Mouse (Mus musculus) lung, postnatal 0 days (tissue): Measurements from ENCODE around the gene Egfl7.

Experiments
- CTCF ChIP-seq: IDR thresholded peaks from 2 replicates; pipeline ENCODE4 v1.5.1; 2016; ENCODE audit warnings: antibody characterized with exemption, mild to moderate bottlenecking
- EP300 ChIP-seq: IDR thresholded peaks from 2 replicates; pipeline ENCODE4 v1.6.1; 2016; ENCODE audit warnings: antibody characterized with exemption, mild to moderate bottlenecking, control low read depth

DNA sequence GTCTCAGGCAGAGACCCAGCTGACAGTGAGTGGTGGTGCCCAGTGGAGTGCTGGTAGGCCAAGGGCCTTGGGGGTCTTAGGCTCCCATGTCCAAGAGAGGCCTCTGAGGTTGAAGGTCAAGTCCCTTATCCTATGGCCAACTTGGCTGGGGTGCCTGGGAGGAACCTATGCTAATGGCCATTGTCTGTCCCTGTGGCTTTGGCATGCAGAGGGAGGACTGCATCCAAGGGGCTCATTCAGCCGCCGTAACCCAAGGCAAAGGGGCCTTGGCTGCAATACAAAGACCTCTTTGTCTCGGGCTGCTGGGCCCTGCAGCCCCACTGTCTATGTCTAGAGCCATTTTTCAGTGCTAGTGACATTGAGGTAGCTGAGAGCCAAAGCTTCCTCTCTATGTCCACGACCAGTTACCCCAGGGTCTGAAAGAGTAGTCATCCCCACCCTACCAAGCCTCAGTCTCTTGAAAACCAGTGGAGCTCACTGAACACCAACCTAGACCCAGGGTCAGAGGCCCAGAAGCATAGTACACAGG, 44.2 kb upstream of the Egfl7 start:
- TF ChIP-seq CTCF, result no peak
- no peak for TF ChIP-seq EP300
